Mouse (Mus musculus) ES-Bruce4 (cell line): ENCODE measurements around the gene Ecsit. TPM values are rescaled to one million over a fixed set of nuclear protein-coding genes. Genes with fewer than 3 reads are reported as not detected.

Source experiments
- H3K27ac ChIP-seq: 2 replicates; pipeline ENCODE4 v1.5.1; 2012; ENCODE audit warnings: low read length, inconsistent platforms; ENCODE audit not compliant: insufficient read depth
- H3K27me3 ChIP-seq: 2 replicates; pipeline ENCODE4 v1.6.1; 2012; ENCODE audit warnings: mild to moderate bottlenecking, low read length, inconsistent platforms; ENCODE audit not compliant: control insufficient read depth, poor library complexity, insufficient read depth, severe bottlenecking
- H3K36me3 ChIP-seq: 2 replicates; pipeline ENCODE4 v1.6.1; 2012; ENCODE audit warnings: inconsistent platforms, mild to moderate bottlenecking, low read length, moderate library complexity; ENCODE audit not compliant: control insufficient read depth, poor library complexity, insufficient read depth, severe bottlenecking
- H3K4me1 ChIP-seq: one replicate; pipeline ENCODE4 v1.8.1; 2011; ENCODE audit warnings: low read length; ENCODE audit not compliant: control insufficient read depth, insufficient read depth
- H3K4me3 ChIP-seq: 2 replicates; pipeline ENCODE4 v1.5.1; 2011; ENCODE audit warnings: low read depth, mild to moderate bottlenecking, low read length
- H3K9ac ChIP-seq: 2 replicates; pipeline ENCODE4 v1.6.1; 2012; ENCODE audit warnings: low read depth, mild to moderate bottlenecking, inconsistent platforms; ENCODE audit not compliant: poor library complexity, severe bottlenecking
- H3K9me3 ChIP-seq: replicated peaks from 2 replicates; pipeline ENCODE4 v1.6.1; 2012; ENCODE audit warnings: mild to moderate bottlenecking, low read length, inconsistent platforms; ENCODE audit not compliant: control insufficient read depth, poor library complexity, insufficient read depth, severe bottlenecking
- CTCF ChIP-seq: IDR thresholded peaks from one replicate; pipeline ENCODE4 v1.8.1; 2011; ENCODE audit warnings: low read depth, low read length
- EP300 ChIP-seq: IDR thresholded peaks from 2 replicates; pipeline ENCODE4 v1.6.1; 2011; ENCODE audit warnings: low read depth, low read length; ENCODE audit not compliant: insufficient read depth
- POLR2A ChIP-seq: IDR thresholded peaks from one replicate; pipeline ENCODE4 v1.8.1; 2011; ENCODE audit warnings: low read length; ENCODE audit not compliant: insufficient read depth
- polyA plus RNA-seq: library from polyadenylated mRNA; stranded (reverse); fragments of >200 nt; gene quantifications from 2 replicates; pipeline ENCODE4 v1.2.4, GENCODE M21; 2011; ENCODE audit warnings: low read depth; ENCODE audit not compliant: missing spikeins, insufficient read depth, insufficient read length

Gene Ecsit
- polyA plus RNA-seq, 1 experiment = 21.9 TPM

DNA sequence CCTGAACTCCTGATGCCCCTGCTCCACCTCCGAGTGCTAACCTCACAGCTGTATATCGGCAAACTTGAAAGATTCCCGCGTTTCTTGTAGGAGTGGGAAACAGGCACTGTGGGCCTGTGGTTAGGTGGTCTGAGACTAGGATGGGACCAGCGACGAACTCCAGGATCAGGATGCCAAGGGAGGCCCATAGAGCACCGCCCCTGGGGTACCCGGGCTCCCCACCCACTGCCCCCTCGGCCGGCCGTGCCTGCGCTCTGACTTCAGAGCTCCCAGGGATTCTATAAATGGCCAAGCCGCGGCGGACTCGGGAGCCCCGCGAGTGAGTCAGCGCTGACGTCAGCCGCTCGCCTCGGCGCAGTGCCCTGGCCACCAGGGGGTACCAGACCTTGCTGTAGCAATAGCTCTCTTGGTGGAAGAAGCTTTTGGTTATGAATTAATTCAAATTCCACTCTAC is 10.6 kb upstream of the Ecsit start:
- H3K36me3 ChIP-seq = no peaks in the 10 kb centered on the region
- peak overlapping the region; percentile 52 for H3K9ac ChIP-seq
- TF ChIP-seq CTCF (peak; percentile 53), EP300 (no peak), POLR2A (no peak)
- H3K9me3 ChIP-seq = no peaks in the 10 kb centered on the region
- peaks cover 3% of the 10 kb centered on the region for H3K4me1 ChIP-seq
- H3K27ac ChIP-seq = no peak overlapping the region
- H3K4me3 ChIP-seq = peak overlapping the region; percentile 25
- no peaks in the 10 kb centered on the region; the same call in 1 of the 2 replicates for H3K27me3 ChIP-seq

DNA sequence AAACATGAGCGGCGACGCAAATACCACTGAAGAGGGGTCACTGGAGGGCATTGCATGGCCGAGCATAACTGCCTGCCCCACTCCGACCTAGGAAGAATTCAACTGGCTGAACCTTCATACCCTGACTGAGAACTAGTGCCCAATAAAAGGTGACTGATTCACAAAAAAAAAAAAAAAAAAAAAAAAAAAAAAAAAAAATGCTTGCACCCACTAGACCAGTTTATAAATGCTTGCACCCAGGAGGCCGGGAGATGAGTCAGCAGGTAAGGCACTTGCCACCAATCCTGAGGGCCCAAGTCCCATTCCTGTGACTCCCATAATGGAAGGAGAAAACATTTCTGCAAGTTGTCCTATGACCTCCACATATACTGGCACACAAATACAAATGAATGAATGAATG is 7.5 kb upstream of the Ecsit start:
- no peak overlapping the region for H3K9ac ChIP-seq
- H3K4me1 ChIP-seq = peaks cover 3% of the 10 kb centered on the region
- no peak overlapping the region for H3K4me3 ChIP-seq
- no peaks in the 10 kb centered on the region for H3K9me3 ChIP-seq
- no peaks in the 10 kb centered on the region for H3K36me3 ChIP-seq
- no peaks in the 10 kb centered on the region; the same call in 1 of the 2 replicates for H3K27me3 ChIP-seq
- TF ChIP-seq EP300 = no peak
- no peak for TF ChIP-seq CTCF
- no peak for TF ChIP-seq POLR2A
- H3K27ac ChIP-seq = no peak overlapping the region

DNA sequence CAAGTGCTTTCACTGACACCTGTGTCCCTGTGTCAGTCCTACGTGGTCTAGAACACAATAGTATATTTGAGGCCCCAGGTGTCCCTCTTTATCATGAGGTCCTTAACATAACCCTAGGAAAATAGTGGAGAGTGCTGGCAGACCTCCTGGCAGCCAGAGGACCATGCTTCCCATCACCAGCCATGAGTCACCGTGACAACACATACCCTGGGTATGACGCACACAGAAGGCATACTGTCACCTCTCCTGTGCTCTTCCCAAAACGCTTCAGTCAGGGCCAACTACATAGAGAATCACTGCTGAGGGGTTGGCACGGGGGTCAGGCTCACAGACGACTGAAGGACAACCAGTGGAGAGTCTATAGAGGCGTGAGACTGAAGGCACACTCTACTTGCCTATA is 4.7 kb upstream of the Ecsit start:
- peaks cover 3% of the 10 kb centered on the region for H3K4me1 ChIP-seq
- no peak overlapping the region for H3K4me3 ChIP-seq
- H3K9ac ChIP-seq = no peak overlapping the region
- no peaks in the 10 kb centered on the region for H3K9me3 ChIP-seq
- TF ChIP-seq CTCF (no peak), EP300 (no peak), POLR2A (no peak)
- no peaks in the 10 kb centered on the region for H3K27me3 ChIP-seq
- H3K27ac ChIP-seq = no peak overlapping the region
- H3K36me3 ChIP-seq = no peaks in the 10 kb centered on the region

DNA sequence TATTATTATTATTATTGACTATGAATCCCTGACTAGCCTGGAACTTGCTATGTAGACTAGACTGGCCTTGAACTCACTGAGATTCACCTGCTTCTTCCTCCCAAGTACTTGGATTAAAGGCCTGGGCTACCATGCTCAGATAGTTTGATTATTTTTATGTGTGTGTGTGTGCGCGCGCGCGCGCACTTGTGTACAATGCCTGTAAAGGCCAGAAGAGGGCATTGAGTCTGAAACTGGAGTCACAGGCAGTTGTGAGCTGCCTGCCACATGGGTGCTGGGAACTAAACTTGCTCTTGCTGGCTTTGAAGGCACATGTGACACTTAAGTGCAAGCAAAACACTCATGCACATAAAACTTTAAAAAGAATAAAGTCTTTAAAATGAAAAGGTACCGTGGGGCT is 4.0 kb upstream of the Ecsit start:
- no peak overlapping the region for H3K4me3 ChIP-seq
- peaks cover 3% of the 10 kb centered on the region for H3K4me1 ChIP-seq
- TF ChIP-seq POLR2A = no peak
- TF ChIP-seq CTCF = no peak
- TF ChIP-seq EP300 = no peak
- H3K36me3 ChIP-seq = no peaks in the 10 kb centered on the region
- H3K9ac ChIP-seq = no peak overlapping the region
- H3K27ac ChIP-seq = no peak overlapping the region
- no peaks in the 10 kb centered on the region for H3K9me3 ChIP-seq
- H3K27me3 ChIP-seq = no peaks in the 10 kb centered on the region

DNA sequence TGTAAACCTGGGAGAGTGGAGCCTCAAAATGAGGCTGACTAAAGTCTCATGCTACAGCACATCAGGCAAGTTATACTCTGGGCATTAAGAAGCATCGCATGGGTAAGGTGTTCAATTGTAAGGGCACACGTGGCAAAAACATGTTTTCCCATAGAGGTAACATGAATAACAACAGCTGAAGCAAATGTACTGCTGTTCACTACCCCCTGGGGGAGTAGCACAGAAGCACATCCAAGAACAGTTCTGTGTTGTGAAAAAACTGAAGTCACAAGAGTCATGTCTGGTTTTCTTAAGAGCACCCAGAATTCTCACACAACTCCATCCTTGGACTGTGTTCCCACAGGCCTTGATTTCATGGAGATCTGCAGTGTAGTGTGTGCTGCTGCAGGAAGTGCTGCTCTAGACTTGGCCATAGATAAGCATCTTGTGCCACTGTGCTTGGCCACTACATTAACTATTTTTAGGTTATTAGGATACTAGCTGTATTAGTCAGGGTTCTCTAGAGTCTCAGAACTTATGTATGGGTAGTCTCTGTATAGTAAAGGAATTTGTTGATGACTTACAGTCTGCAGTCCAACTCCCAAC is 1.9 kb upstream of the Ecsit start:
- Histone ChIP-seq H3K9me3 (no peaks in the 10 kb centered on the region), H3K4me1 (no peaks in the 10 kb centered on the region), H3K9ac (no peak overlapping the region), H3K4me3 (no peak overlapping the region), H3K27ac (no peak overlapping the region), H3K36me3 (no peaks in the 10 kb centered on the region), H3K27me3 (no peaks in the 10 kb centered on the region)
- no peak for TF ChIP-seq EP300
- no peak for TF ChIP-seq POLR2A
- no peak for TF ChIP-seq CTCF

DNA sequence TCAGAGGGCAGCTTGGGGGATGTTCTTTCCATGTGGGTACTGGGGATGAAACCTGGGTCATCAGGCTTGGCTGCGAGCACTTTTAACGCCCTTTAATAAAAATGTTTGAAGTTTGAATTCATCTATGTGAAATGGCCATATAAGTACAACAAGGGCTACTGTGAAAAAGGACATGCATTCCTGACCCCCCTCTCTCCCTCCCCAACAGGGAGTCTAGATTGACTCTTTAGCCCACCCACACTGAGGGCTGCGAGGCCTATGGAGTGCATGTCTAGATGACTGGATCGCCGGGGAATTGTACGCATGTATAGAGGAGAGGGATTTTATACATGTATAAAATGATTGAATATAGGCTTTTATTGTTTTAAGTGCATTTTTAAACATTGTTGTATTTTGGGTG is 774 bp upstream of the Ecsit start:
- no peak overlapping the region for H3K27ac ChIP-seq
- no peaks in the 10 kb centered on the region for H3K4me1 ChIP-seq
- no peaks in the 10 kb centered on the region for H3K9me3 ChIP-seq
- TF ChIP-seq CTCF = no peak
- TF ChIP-seq EP300 = no peak
- TF ChIP-seq POLR2A = no peak
- peak overlapping the region; percentile 58 for H3K9ac ChIP-seq
- no peaks in the 10 kb centered on the region for H3K27me3 ChIP-seq
- no peaks in the 10 kb centered on the region for H3K36me3 ChIP-seq
- peak overlapping the region; percentile 89 for H3K4me3 ChIP-seq

DNA sequence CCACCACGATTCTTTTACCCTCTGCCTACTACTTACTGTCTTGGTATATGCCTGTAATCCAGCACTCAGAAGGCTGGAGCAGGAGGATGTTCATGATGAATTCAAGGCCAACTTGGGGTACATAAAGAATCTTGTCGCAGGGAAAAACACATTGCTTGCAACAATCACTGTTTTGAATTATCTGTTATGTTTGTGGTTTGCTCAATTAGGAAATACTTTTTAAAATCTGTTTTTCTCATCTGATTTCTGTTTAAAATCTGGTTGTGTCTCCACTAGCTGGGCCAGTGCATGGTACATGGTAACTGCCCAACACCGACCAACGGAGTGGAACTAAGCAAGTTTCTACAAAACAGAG is 594 bp downstream of the Ecsit start:
- H3K27me3 ChIP-seq = no peaks in the 10 kb centered on the region
- no peaks in the 10 kb centered on the region for H3K4me1 ChIP-seq
- H3K36me3 ChIP-seq = no peaks in the 10 kb centered on the region
- peak overlapping the region; percentile 84 for H3K4me3 ChIP-seq
- no peaks in the 10 kb centered on the region for H3K9me3 ChIP-seq
- TF ChIP-seq EP300 (no peak), POLR2A (no peak), CTCF (no peak)
- H3K27ac ChIP-seq = no peak overlapping the region
- peak overlapping the region; percentile 58 for H3K9ac ChIP-seq
